Mouse (Mus musculus) left cerebral cortex, adult 9 months (tissue): ENCODE measurements around the gene Elmo3.

Experiments used
- DNase-seq, 2 experiments: peaks; one replicate each; pipeline ENCODE4 v3.0.0; 2022; ENCODE audit warnings: low spot score in 2 of 2

The Elmo3 gene

GRCm38 (mm10) chr8:105354549-105354948 is 49.1 kb downstream of the Elmo3 start:
- DNase-seq = no peak

- no peak for DNase-seq
Measured at GRCm38 (mm10) chr8:105355179-105356024, 50.0 kb downstream of the Elmo3 start.

GRCm38 (mm10) chr8:105356681-105357080 is 51.3 kb downstream of the Elmo3 start:
- DNase-seq = no peak

GRCm38 (mm10) chr8:105359208-105359607 is 53.8 kb downstream of the Elmo3 start:
- DNase-seq = no peak

GRCm38 (mm10) chr8:105359646-105360045 is 54.2 kb downstream of the Elmo3 start:
- DNase-seq = no peak
